Mouse (Mus musculus): Measurements from ENCODE around the gene Cfap298.

- TF ChIP-seq TAL1 (IDR thresholded peaks at IDR 0.05; ENCODE audit: low read length) (no peak), ZC3H11A (IDR thresholded peaks at IDR 0.05; ENCODE audit: low read depth, low read length) (no peak), EP300 (IDR thresholded peaks at IDR 0.05; ENCODE audit: low read depth in 1 of 2, low read length in 2 of 2) (no peak), POLR2A (IDR thresholded peaks at IDR 0.05; ENCODE audit: control insufficient read depth in 1 of 2, insufficient read depth in 1 of 2, low read depth in 1 of 2, low read length in 2 of 2, poor library complexity in 1 of 2) (no peak), MEF2A (IDR thresholded peaks at IDR 0.05; ENCODE audit: extremely low read depth, insufficient replicate concordance, low read depth, low read length, poor library complexity, severe bottlenecking) (no peak), ZNF384 (IDR thresholded peaks at IDR 0.05; ENCODE audit: low read depth, low read length) (no peak), SIN3A (IDR thresholded peaks at IDR 0.05; ENCODE audit: low read length) (no peak), HCFC1 (IDR thresholded peaks at IDR 0.05; ENCODE audit: low read depth, low read length) (no peak), MAX (IDR thresholded peaks at IDR 0.05; ENCODE audit: low read length) (no peak)
Measured at GRCm38 (mm10) chr16:90891601-90892000, 43.3 kb downstream of the Cfap298 start.

All from MEL (cell line).